Mouse (Mus musculus): ENCODE measurements around the gene Ubash3a.

DNA sequence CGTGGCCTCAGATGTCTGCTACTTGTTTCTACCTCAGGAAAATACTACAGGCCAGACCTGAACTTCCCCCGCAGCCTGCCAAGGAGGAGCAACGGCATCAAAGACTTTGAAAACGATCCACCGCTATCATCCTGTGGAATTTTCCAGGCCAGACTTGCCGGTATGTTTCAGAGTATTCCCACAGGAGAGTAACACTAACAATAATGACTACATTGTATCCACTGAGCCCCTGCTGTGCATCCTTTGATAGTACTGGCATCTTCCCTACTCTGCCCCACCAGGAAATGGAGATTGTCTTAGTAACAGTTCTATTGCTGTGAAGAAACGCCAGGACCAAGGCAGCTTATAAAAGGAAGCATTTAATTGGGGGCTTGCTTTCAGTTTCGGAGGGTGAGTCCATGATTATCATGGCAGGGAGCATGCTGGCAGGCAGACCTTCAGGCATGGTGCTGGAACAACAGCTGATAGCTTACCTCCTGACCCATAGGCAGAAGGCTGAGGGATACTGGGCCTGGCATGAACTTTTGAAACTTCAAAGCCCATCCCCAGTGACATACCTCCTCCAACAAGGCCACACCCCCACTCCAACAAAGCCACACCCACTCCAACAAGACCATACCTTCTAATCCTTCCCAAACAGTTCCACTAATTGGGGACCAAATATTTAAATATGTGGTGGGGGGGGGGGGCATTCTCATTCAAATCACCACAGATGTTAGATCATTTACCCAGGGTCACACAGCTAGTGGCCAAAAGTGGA is 24.8 kb downstream of the Ubash3a start:
- TF ChIP-seq EP300 (IDR thresholded peaks at IDR 0.05; ENCODE audit: low read depth) (no peak), CTCF (IDR thresholded peaks at IDR 0.05; ENCODE audit: low read depth) (no peak)

Measured in liver, embryonic 14.5 days (tissue).